Mouse (Mus musculus) MEL-GATA-1-ER (cell line): ENCODE data around the gene Zmat5.
"Not testable (repeated sequence)": the region's sequence is repeated elsewhere in the genome, so short reads cannot be mapped to it uniquely, and the experiment has no call there.

Source experiments
- DNase-seq: peaks from one replicate; pipeline ENCODE4 v3.0.0-alpha.2; 2012; ENCODE audit warnings: low read depth; ENCODE audit errors: extremely low read depth

Zmat5 gene

DNA sequence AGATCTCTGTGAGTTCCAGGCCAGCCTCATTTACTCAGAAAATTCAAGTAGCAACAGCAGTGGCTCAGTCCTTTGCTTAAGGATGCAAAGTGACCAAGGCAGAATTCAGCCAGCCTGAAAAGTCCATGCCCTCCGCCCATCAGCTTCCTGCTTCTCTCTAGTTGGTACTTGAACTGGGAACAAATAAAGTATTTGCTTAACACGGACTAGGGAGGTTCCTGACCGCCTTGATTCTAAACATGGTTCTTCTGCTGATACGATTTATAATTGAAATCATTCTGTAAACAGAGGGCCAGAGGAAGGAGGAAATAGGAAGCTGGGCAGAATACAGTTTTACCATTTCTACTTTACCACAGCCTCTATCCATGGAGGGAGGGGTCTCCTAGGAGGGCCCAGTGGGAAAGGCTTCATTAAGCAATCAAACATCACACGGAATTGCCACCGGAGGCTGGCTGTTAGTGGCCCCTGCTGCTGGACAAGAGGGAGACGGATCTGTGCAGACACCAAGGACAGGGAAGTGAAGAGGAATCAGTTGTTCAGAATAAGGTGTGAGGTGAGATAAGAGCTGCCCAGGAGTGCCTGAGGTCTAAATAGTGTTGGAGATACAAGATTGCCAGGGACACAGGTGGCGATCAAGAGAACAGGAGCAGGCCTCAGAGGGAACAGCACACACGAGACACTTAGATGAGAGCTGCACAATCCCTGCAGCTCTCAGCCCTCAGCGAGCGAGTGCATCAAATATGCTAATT lies 15.7 kb upstream of the Zmat5 start:
- DNase-seq: no peak

- no peak for DNase-seq
Measured at GRCm38 (mm10) chr11:4690353-4690752, 14.1 kb upstream of the Zmat5 start.

DNA sequence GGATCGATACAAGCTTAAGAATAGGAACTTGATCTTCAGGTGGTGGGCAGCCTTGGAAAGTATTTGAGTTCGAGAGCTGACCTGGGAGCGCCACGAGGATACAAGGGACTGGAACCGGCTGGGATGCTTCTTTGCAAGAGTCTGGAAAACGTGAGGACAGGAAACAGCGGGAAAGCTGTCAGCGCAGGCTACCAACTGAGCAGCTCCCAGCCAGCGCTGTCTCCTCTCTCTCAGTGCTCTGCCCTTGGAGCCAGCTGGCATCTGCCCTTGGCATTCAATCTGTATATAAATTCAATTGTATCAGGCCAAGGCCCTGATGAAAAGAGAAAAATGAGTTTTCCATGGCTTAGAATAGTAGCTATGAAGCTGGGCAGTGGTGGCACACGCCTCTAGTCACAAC lies 13.3 kb upstream of the Zmat5 start:
- DNase-seq: no peak

- DNase-seq: no peak
Measured at GRCm38 (mm10) chr11:4692162-4692561, 12.3 kb upstream of the Zmat5 start.

DNA sequence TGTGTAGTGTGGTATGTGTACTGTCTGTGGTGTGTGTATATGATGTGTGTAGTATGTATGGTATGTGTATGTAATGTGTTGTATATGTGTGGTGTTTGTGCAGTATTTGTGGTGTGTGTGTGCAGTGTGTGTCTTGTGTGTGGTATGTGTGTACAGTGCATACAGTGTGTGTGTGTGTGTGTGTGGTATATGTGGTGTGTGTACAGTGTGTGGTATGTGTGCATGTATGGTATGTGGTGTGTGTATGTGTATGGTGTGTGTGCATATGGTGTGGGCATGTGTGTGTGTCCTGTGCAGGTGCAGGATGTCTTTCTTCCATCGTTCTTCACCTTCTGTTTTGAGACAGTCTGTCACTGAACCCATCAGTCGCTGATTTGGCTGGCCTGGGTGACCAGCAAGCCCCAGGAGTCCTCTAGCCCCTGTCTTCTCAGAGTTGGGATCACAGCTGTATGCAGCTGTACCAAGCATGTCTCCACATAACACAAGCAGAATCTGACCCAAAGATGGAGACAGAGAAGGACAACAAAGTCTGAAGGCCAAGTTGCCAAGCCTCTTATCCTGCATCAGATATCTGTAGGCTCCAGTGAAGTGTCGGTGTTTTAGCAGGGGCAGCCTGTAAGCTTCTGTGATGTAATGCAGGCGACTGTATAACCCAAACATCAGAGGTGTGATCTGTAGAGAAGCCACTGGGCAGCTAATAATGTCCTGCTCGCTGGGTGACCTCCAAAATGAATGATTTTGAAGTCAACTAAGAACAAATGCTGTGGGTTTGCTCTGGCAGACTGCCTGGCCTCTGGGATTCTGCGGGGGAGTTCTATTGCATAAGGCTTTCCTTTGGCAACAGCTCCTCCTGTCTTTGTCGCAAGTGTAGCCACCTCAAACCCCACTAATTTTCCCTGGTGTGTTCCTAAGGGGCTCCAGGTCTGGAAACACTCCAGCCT lies 7.2 kb upstream of the Zmat5 start:
- DNase-seq: no peak

- DNase-seq: no peak
Measured at GRCm38 (mm10) chr11:4700726-4701125, 3.8 kb upstream of the Zmat5 start.

- DNase-seq: no peak
Measured at GRCm38 (mm10) chr11:4703688-4704071, 798 bp upstream of the Zmat5 start.

- DNase-seq: no peak
Measured at GRCm38 (mm10) chr11:4705178-4705577, 700 bp downstream of the Zmat5 start.

DNA sequence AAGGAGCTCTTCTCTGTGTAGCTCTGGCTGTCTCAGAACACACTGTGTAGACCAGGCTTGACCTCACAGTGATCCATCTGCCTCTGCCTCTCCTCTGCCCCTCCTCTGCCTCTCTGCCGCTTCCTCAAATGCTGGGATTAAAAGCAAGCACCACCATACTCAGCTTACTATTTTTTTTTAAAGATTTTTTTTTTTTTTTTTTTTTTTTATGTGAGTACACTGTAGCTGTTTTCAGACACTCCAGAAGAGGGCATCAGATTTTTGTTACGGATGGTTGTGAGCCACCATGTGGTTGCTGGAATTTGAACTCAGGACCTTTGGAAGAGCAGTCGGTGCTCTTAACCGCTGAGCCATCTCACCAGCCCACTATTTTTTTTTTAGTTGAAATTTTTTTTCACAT lies 5.7 kb downstream of the Zmat5 start:
- not testable (repeated sequence) for DNase-seq

DNA sequence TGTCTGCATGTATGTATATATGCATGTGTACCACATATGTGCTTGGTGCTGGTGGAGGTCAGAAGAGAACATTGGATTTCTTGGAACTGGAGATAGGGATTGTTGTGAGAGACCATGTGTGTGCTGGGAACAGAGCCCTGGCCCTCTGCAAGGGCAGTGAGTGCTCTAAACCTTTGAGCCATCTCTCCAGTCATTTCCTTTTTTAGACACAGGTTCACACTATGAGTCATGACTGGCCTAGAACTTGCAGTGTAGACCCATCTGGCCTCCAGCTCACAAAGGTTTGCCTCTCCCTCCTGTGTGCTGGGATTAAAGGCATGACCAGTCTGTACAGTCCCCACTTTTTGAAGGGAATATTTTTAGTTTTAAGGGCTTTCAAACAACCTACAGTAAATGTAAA lies 8.3 kb downstream of the Zmat5 start:
- DNase-seq: no peak

DNA sequence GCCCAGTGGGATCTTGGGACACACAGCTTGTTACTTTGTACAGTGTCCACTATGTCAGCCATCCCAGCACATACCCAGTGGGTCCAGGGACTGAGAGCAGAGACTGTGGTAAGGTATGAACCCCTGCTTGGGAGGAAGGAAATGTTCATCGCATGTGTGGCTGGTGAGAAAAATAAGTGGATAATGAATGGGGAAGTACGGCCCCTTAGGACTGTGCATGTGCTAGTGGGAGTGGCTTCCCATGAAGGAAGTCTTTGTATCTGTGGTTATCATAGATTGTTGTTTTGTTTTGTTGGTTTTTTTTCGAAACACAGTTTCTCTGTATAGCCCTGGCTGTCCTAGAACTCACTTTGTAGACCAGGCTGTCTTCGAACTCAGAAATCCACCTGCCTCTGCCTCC lies 10.2 kb downstream of the Zmat5 start:
- peak; percentile 56 for DNase-seq

DNA sequence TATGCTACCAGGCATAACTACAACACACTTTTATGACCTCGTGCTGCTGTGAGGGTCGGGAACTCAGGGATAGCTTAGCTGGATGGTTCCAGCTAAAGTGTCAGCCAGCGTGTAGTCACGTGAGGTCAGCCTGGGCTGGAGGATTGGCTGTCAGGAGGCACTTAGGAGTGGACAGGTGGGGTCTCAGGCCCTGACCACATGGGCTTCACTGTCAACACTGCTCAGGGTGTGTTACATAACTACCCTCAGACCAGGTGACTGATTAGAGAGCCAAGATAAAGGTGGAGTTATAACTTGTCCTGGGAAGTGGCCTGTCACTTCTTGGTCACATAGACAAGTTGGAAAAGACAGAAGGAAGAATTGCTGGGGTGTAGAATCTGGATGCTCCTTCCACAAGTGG lies 11.1 kb downstream of the Zmat5 start:
- no peak for DNase-seq

GRCm38 (mm10) chr11:4716530-4717236 lies 12.2 kb downstream of the Zmat5 start:
- no peak for DNase-seq

GRCm38 (mm10) chr11:4718548-4718947 lies 14.1 kb downstream of the Zmat5 start:
- DNase-seq: no peak

- no peak for DNase-seq
Measured at GRCm38 (mm10) chr11:4719961-4720360, 15.5 kb downstream of the Zmat5 start.

DNA sequence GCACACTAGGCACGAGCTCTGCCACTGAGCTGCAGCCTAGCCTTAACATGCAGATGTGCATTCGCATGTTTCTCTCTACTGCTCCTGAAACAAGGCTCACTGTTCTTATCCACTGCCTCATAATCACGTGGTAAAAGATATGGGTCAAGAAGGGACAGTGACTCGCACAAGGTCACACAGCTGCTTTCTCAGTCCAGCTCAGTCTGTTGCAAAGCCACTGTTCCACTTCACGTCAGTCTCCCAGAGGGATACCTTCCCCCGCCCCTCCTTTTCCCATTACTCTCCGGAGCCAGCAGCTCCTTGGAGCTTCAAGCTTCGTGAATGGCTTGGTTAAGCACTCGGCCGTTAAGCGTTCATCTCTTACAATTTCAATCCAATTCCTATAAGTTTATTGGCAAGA lies 15.9 kb downstream of the Zmat5 start:
- DNase-seq: no peak

DNA sequence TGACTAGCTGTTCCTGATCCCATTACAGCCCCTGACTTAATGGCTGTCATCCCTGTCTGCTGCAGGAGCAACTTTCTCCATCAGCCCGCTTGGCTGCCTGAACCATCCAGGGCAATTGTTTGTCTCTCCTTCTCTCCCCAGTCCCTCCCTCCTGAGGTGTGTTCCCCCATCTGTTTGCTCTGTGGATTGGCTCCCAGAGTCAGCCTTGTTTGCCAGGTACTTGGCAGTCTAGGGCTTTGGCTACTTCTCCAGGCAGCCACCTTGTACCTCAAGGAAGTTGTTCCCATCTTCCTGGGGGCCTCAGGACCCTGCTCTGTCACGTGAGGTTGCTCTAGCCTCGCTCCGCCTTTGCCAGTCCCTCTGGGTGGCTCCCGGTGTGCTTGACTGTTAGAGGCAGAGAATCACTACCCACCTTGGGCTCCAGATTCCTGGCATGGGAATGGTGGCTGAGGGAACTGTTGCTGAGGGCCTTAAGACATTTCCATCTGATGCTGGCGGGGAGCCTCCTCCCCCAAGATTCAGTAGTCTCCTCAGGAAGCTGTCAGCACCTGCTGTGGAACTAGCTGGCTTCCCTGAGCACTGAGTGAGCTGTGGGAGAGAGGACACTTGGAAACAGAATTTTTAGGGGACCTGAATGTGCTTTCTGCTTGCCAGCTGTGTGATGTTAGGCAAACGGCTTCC lies 16.6 kb downstream of the Zmat5 start:
- no peak for DNase-seq

DNA sequence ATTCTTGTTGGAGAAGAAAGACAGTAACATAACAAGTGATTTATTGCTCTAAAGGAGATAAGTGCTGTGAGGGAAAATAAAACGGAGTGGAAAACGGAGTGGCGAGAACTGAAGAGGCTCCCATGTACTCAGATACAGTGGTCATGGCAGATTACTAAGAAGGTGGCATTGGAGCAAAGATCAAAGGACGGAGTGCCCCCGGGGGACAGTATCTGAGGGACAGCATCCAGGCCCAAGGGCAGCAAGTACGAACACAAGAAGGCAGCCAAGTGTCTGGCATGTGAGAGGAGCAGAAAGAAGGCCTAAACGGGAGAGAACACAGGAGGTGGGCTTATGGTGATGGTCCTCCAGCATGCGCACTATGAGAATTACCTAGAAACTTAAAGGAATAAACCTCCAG lies 17.2 kb downstream of the Zmat5 start:
- no peak for DNase-seq

- peak; percentile 56 for DNase-seq
Measured at GRCm38 (mm10) chr11:4729603-4730002, 25.1 kb downstream of the Zmat5 start.

- DNase-seq: no peak
Measured at GRCm38 (mm10) chr11:4730096-4730495, 25.6 kb downstream of the Zmat5 start.

- DNase-seq: no peak
Measured at GRCm38 (mm10) chr11:4730913-4731312, 26.4 kb downstream of the Zmat5 start.
